Mouse (Mus musculus): ENCODE measurements around the gene Zfp715.

- TF ChIP-seq POLR2A (IDR thresholded peaks at IDR 0.05; ENCODE audit: insufficient read depth, low read depth, low read length) (no peak), CTCF (IDR thresholded peaks at IDR 0.05; ENCODE audit: insufficient read depth, low read depth, low read length) (no peak)
These were observed 1.5 kb downstream of the Zfp715 start for GRCm38 (mm10) chr7:43311632-43312031.
